Mouse (Mus musculus): ENCODE measurements around the gene Dop1a.
A peak's percentile ranks its signal among the peaks of the same experiment; 100 is the strongest.

DNA sequence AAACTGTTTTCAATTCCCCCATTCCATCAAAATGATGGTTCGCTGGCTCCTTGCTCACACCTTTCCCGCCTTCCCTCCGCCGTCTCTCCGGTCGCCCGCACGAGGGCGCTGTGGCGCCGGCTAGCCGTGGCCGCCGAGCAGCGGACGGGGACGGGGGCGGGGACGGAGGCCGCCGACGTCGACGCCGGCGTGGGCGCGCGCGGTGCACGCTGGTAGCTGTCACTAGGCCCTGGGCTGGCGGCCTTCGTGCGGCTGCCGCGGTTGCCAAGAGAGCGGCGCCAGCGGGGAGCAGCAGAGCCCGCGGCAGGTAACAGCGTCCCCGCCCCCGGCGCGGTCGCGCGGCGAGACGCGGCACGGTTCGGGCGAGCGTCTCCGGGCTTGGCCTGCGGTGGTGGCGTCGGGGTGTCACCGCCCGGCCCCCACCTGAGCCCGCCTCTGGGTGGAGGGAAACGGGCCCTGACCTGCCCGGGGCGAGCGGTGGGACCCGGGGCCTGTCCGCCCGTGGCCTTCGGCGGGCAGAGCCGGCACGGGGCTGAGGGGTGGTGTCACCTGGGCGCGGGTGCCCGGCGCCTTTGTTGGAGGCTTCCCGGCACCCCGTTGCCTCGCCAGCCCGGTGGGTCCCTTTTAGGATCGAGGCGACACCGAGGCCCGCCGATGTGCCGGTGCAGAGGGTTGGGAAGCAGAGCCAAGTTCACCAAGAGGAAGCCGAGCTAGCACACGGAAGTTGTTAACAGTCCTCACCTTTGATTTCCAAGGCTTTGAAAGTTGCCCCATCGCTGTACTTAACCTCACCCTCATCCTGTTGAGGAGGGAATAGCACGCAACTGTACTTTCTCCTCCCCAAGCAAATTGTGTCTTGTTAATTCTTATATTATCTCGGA, at the start of gene Dop1a:
- TF ChIP-seq EP300 (IDR thresholded peaks at IDR 0.05) (no peak), CTCF (IDR thresholded peaks at IDR 0.05) (peak; percentile 87)

All from lung, postnatal 0 days (tissue).